Mouse (Mus musculus): Measurements from ENCODE around the gene Dcaf5.

Dcaf5 gene

GRCm38 (mm10) chr12:80340936-80341335 lies 95.5 kb downstream of the Dcaf5 start:
- DNase-seq (ENCODE audit: low read depth, low spot score) = peak; percentile 73

GRCm38 (mm10) chr12:80334162-80334561 lies 102.2 kb downstream of the Dcaf5 start:
- DNase-seq (ENCODE audit: low read depth, low spot score) = no peak

GRCm38 (mm10) chr12:80331634-80332033 lies 104.8 kb downstream of the Dcaf5 start:
- no peak for DNase-seq (ENCODE audit: low read depth, low spot score)

- DNase-seq (ENCODE audit: low read depth, low spot score) = no peak
Observed at GRCm38 (mm10) chr12:80330819-80331218, 105.6 kb downstream of the Dcaf5 start.

GRCm38 (mm10) chr12:80329641-80330040 lies 106.8 kb downstream of the Dcaf5 start:
- DNase-seq (ENCODE audit: low read depth, low spot score) = no peak

GRCm38 (mm10) chr12:80326047-80326446 lies 110.4 kb downstream of the Dcaf5 start:
- no peak for DNase-seq (ENCODE audit: low read depth, low spot score)

- no peak for DNase-seq (ENCODE audit: low read depth, low spot score)
Observed at GRCm38 (mm10) chr12:80324785-80325131, 111.6 kb downstream of the Dcaf5 start.

- DNase-seq (ENCODE audit: low read depth, low spot score) = no peak
Observed at GRCm38 (mm10) chr12:80324051-80324784, 112.2 kb downstream of the Dcaf5 start.

- DNase-seq (ENCODE audit: low read depth, low spot score) = no peak
Observed at GRCm38 (mm10) chr12:80323371-80324050, 112.9 kb downstream of the Dcaf5 start.

- DNase-seq (ENCODE audit: low read depth, low spot score) = no peak
Observed at GRCm38 (mm10) chr12:80322494-80322893, 113.9 kb downstream of the Dcaf5 start.

GRCm38 (mm10) chr12:80319062-80319461 lies 117.3 kb downstream of the Dcaf5 start:
- DNase-seq (ENCODE audit: low read depth, low spot score) = no peak

- DNase-seq (ENCODE audit: low read depth, low spot score) = no peak
Observed at GRCm38 (mm10) chr12:80315321-80315720, 121.1 kb downstream of the Dcaf5 start.

GRCm38 (mm10) chr12:80311959-80312669 lies 124.3 kb downstream of the Dcaf5 start:
- DNase-seq (ENCODE audit: low read depth, low spot score) = no peak

GRCm38 (mm10) chr12:80307556-80307955 lies 128.8 kb downstream of the Dcaf5 start:
- DNase-seq (ENCODE audit: low read depth, low spot score) = no peak

GRCm38 (mm10) chr12:80304518-80304917 lies 131.9 kb downstream of the Dcaf5 start:
- DNase-seq (ENCODE audit: low read depth, low spot score) = no peak

- peak; percentile 51 for DNase-seq (ENCODE audit: low read depth, low spot score)
Observed at GRCm38 (mm10) chr12:80300833-80301456, 135.5 kb downstream of the Dcaf5 start.

- no peak for DNase-seq (ENCODE audit: low read depth, low spot score)
Observed at GRCm38 (mm10) chr12:80298714-80299113, 137.7 kb downstream of the Dcaf5 start.

GRCm38 (mm10) chr12:80291895-80292435 lies 144.4 kb downstream of the Dcaf5 start:
- no peak for DNase-seq (ENCODE audit: low read depth, low spot score)

GRCm38 (mm10) chr12:80290964-80291363 lies 145.4 kb downstream of the Dcaf5 start:
- peak; percentile 48 for DNase-seq (ENCODE audit: low read depth, low spot score)

GRCm38 (mm10) chr12:80290483-80290882 lies 145.9 kb downstream of the Dcaf5 start:
- DNase-seq (ENCODE audit: low read depth, low spot score) = no peak

GRCm38 (mm10) chr12:80289722-80290121 lies 146.7 kb downstream of the Dcaf5 start:
- DNase-seq (ENCODE audit: low read depth, low spot score) = no peak

- no peak for DNase-seq (ENCODE audit: low read depth, low spot score)
Observed at GRCm38 (mm10) chr12:80285890-80286289, 150.5 kb downstream of the Dcaf5 start.

Data from brain, adult 2 months (tissue).